Mouse (Mus musculus) gastrocnemius, adult 2 months (tissue): ENCODE data around the gene Smc1b. TPM values are rescaled to one million over a fixed set of nuclear protein-coding genes. Genes with fewer than 3 reads are reported as not detected.

ENCODE experiments used
- DNase-seq: peaks from one replicate; pipeline ENCODE4 v3.0.0; 2022
- H3K27ac ChIP-seq: fragments of 200-600 bp; 2 replicates; pipeline ENCODE4 v1.8.1; 2022; ENCODE audit warnings: mild to moderate bottlenecking
- H3K4me3 ChIP-seq: fragments of 200-600 bp; 2 replicates; pipeline ENCODE4 v1.8.1; 2022; ENCODE audit warnings: mild to moderate bottlenecking, moderate library complexity
- CTCF ChIP-seq: fragments of 200-600 bp; IDR thresholded peaks from 2 replicates; pipeline ENCODE4 v1.8.1; 2022; ENCODE audit warnings: antibody characterized with exemption, mild to moderate bottlenecking, moderate library complexity
- intact Hi-C: fragments of 180-260 bp; cut with DNase I; formaldehyde crosslinking; loops from one replicate; pipeline ENCODE4 v1.15.1; 2025
- total RNA-seq, 2 experiments: library from RNA; stranded (reverse); gene quantifications; 2 replicates each; pipeline ENCODE4 v1.2.3; 2021

The Smc1b gene
- total RNA-seq, 2 experiments from 2014 or later, result not detected

- intact Hi-C loops, result loop anchor here (10.0 kb wide), 1 partner anchor 429 kb away; the partner anchor contains the start of gene Wnt7b
- no peak for DNase-seq
- H3K27ac ChIP-seq, result no peak overlapping the region
- TF ChIP-seq CTCF, result no peak
- H3K4me3 ChIP-seq, result no peak overlapping the region
Observed at GRCm38 (mm10) chr15:85156198-85156597, 24.4 kb upstream of the Smc1b start.

- no peak for DNase-seq
- no peak overlapping the region for H3K27ac ChIP-seq
- no peak overlapping the region for H3K4me3 ChIP-seq
- intact Hi-C loops, result loop anchor here (10.0 kb wide), 1 partner anchor 431 kb away; the partner anchor contains the start of gene Wnt7b
- TF ChIP-seq CTCF, result no peak
Observed at GRCm38 (mm10) chr15:85154091-85154490, 22.3 kb upstream of the Smc1b start.

- intact Hi-C loops, result loop anchor here (10.0 kb wide), 1 partner anchor 432 kb away; the partner anchor contains the start of gene Wnt7b
- DNase-seq, result peak; percentile 75
Observed at GRCm38 (mm10) chr15:85152577-85152976, 20.8 kb upstream of the Smc1b start.

GRCm38 (mm10) chr15:85151433-85151918 lies 19.7 kb upstream of the Smc1b start:
- TF ChIP-seq CTCF, result peak; percentile 100
- Histone ChIP-seq H3K27ac (peak overlapping the region; percentile 13), H3K4me3 (no peak overlapping the region)
- peak; percentile 84 for DNase-seq
- intact Hi-C loops, result loop anchor here (1.0 to 10.0 kb wide), 3 partner anchors 80 to 433 kb away; partner anchors contain the start of gene Wnt7b

More at GRCm38 (mm10) chr15:85152577-85152976, 20.8 kb upstream of the Smc1b start:
- Histone ChIP-seq H3K27ac (peak overlapping the region; percentile 13; the same call in 1 of the 2 replicates), H3K4me3 (no peak overlapping the region)
- no peak for TF ChIP-seq CTCF

- TF ChIP-seq CTCF, result no peak
- Histone ChIP-seq H3K27ac (no peak overlapping the region), H3K4me3 (no peak overlapping the region)
- DNase-seq, result no peak
- intact Hi-C loops, result no loop called here
Observed at GRCm38 (mm10) chr15:85144249-85144648, 12.5 kb upstream of the Smc1b start.

GRCm38 (mm10) chr15:85143747-85144146 lies 12.0 kb upstream of the Smc1b start:
- Histone ChIP-seq H3K4me3 (no peak overlapping the region), H3K27ac (no peak overlapping the region)
- no peak for DNase-seq
- no peak; the same call in 1 of the 2 replicates for TF ChIP-seq CTCF
- intact Hi-C loops, result no loop called here

- H3K4me3 ChIP-seq, result no peak overlapping the region
- intact Hi-C loops, result no loop called here
- no peak for DNase-seq
- TF ChIP-seq CTCF, result no peak
- no peak overlapping the region for H3K27ac ChIP-seq
Observed at GRCm38 (mm10) chr15:85143161-85143560, 11.4 kb upstream of the Smc1b start.

- TF ChIP-seq CTCF, result no peak
- intact Hi-C loops, result no loop called here
- no peak overlapping the region for H3K27ac ChIP-seq
- DNase-seq, result no peak
- H3K4me3 ChIP-seq, result no peak overlapping the region
Observed at GRCm38 (mm10) chr15:85142441-85142840, 10.7 kb upstream of the Smc1b start.

GRCm38 (mm10) chr15:85141290-85141689 lies 9.5 kb upstream of the Smc1b start:
- no peak for DNase-seq
- H3K4me3 ChIP-seq, result no peak overlapping the region
- intact Hi-C loops, result no loop called here
- no peak overlapping the region for H3K27ac ChIP-seq
- TF ChIP-seq CTCF, result no peak

GRCm38 (mm10) chr15:85135143-85135542 lies 3.4 kb upstream of the Smc1b start:
- Histone ChIP-seq H3K4me3 (no peak overlapping the region), H3K27ac (no peak overlapping the region)
- DNase-seq, result no peak
- no peak for TF ChIP-seq CTCF
- intact Hi-C loops, result no loop called here

- peak overlapping the region; percentile 57 for H3K4me3 ChIP-seq
- no peak overlapping the region for H3K27ac ChIP-seq
- no peak for DNase-seq
- no peak for TF ChIP-seq CTCF
- intact Hi-C loops, result no loop called here
Observed at GRCm38 (mm10) chr15:85132193-85132520, 393 bp upstream of the Smc1b start.

GRCm38 (mm10) chr15:85085641-85086040 lies 46.1 kb downstream of the Smc1b start:
- no peak overlapping the region for H3K4me3 ChIP-seq
- H3K27ac ChIP-seq, result no peak overlapping the region
- no peak for TF ChIP-seq CTCF
- intact Hi-C loops, result no loop called here
- DNase-seq, result no peak

- intact Hi-C loops, result no loop called here
- no peak overlapping the region for H3K27ac ChIP-seq
- no peak for DNase-seq
- TF ChIP-seq CTCF, result no peak
- H3K4me3 ChIP-seq, result no peak overlapping the region
Observed at GRCm38 (mm10) chr15:85072651-85073050, 59.1 kb downstream of the Smc1b start.

GRCm38 (mm10) chr15:85070561-85070960 lies 61.2 kb downstream of the Smc1b start:
- no peak overlapping the region for H3K4me3 ChIP-seq
- no peak overlapping the region for H3K27ac ChIP-seq
- peak; percentile 91 for TF ChIP-seq CTCF
- DNase-seq, result no peak
- intact Hi-C loops, result loop anchor here (1.0 kb wide), 1 partner anchor 69 kb away; no protein-coding TSS in a partner anchor
